Mouse (Mus musculus) lung, postnatal 0 days (tissue): ENCODE data around the gene Ephb2. TPM values are rescaled to one million over a fixed set of nuclear protein-coding genes. Genes with fewer than 3 reads are reported as not detected.

Experiments used
- ATAC-seq: fragments of 200-750 bp; cut with Nextera tagmentation; 2 replicates; pipeline ENCODE4 v1.8.0; 2017; ENCODE audit warnings: moderate library complexity
- DNase-seq: peaks from one replicate; pipeline ENCODE4 v3.0.0-alpha.2; 2016; ENCODE audit warnings: low spot score
- H3K27ac ChIP-seq: fragments of 300-500 bp; sonication (generic); 2 replicates; pipeline ENCODE4 v1.5.1; 2014; ENCODE audit warnings: antibody characterized with exemption, mild to moderate bottlenecking, low read length, mixed read lengths
- H3K27me3 ChIP-seq: fragments of 300-500 bp; sonication (generic); replicated peaks from 2 replicates; pipeline ENCODE4 v1.6.1; 2014; ENCODE audit warnings: low read length, mixed read lengths; ENCODE audit not compliant: insufficient read depth
- H3K36me3 ChIP-seq: fragments of 300-500 bp; sonication (generic); 2 replicates; pipeline ENCODE4 v1.6.1; 2014; ENCODE audit warnings: low read length, mixed read lengths; ENCODE audit not compliant: insufficient read depth
- H3K4me1 ChIP-seq: fragments of 300-500 bp; sonication (generic); 2 replicates; pipeline ENCODE4 v1.6.1; 2014; ENCODE audit warnings: antibody characterized with exemption, low read depth, low read length, mixed read lengths; ENCODE audit not compliant: insufficient read depth
- H3K4me2 ChIP-seq: fragments of 300-500 bp; sonication (generic); replicated peaks from 2 replicates; pipeline ENCODE4 v1.6.1; 2014; ENCODE audit warnings: low read depth, mild to moderate bottlenecking, low read length, moderate library complexity, mixed read lengths
- H3K4me3 ChIP-seq: fragments of 300-500 bp; sonication (generic); 2 replicates; pipeline ENCODE4 v1.5.1; 2014; ENCODE audit warnings: low read depth, low read length
- H3K9ac ChIP-seq: fragments of 300-500 bp; sonication (generic); replicated peaks from 2 replicates; pipeline ENCODE4 v1.6.1; 2014; ENCODE audit warnings: low read depth, mild to moderate bottlenecking
- H3K9me3 ChIP-seq: fragments of 300-500 bp; sonication (generic); 2 replicates; pipeline ENCODE4 v1.6.1; 2016; ENCODE audit warnings: low read length, mixed read lengths
- CTCF ChIP-seq: IDR thresholded peaks from 2 replicates; pipeline ENCODE4 v1.5.1; 2016; ENCODE audit warnings: antibody characterized with exemption, mild to moderate bottlenecking
- EP300 ChIP-seq: IDR thresholded peaks from 2 replicates; pipeline ENCODE4 v1.6.1; 2016; ENCODE audit warnings: antibody characterized with exemption, mild to moderate bottlenecking, control low read depth
- WGBS: fragments of 180-500 bp; shearing (Covaris S2); extraction: QIAGEN DNeasy Blood & Tissue Kit; methylation state at CpG from one replicate; pipeline ENCODE4 v1.1.7; 2014; 5-methylcytosine and 5-hydroxymethylcytosine counted together
- polyA plus RNA-seq: library from polyadenylated mRNA; unstranded; fragments of >200 nt; fragmentation: Nextera tagmentation; extraction: Ambion mirVana; gene quantifications from 2 replicates; pipeline ENCODE4 v1.2.1, GENCODE M21; 2015

Ephb2 gene
- polyA plus RNA-seq, 1 experiment from 2014 or later = 0.63 TPM

DNA sequence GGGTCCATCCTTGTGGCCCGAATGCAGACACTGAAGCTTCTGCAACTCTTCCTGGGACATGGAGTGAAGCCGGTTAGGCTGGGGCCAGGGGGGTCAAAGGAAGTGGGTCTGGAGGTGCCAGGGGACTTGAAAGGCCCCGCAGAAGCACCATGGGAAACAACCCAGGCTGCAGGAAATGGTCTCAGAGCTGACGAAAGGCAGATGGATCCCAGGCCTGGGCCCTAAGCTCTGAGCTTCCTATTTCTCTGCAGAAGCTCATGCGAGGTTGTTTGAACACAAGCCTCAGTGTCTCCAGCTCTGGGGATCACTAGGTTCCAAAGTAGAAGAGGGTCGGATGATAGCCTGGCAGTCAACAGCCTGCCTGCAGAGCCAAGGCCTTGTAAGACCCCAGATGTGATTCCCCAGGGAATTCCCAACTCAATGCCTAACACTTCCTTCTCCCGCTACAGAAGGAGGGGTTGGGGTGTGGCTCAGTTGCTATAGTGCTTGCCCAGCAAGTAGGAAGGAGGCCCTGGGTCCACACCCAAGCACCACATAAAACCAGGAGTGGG is 86.9 kb downstream of the Ephb2 start:
- 34% methylated on average over 7 of the region's 7 CpGs for WGBS
- Histone ChIP-seq H3K4me2 (no peak overlapping the region), H3K27ac (no peak overlapping the region), H3K9me3 (no peaks in the 10 kb centered on the region), H3K9ac (no peak overlapping the region), H3K27me3 (no peaks in the 10 kb centered on the region), H3K4me1 (no peaks in the 10 kb centered on the region), H3K4me3 (no peak overlapping the region), H3K36me3 (no peaks in the 10 kb centered on the region)
- no peak for DNase-seq
- no peak for ATAC-seq
- TF ChIP-seq EP300 = no peak
- no peak for TF ChIP-seq CTCF

DNA sequence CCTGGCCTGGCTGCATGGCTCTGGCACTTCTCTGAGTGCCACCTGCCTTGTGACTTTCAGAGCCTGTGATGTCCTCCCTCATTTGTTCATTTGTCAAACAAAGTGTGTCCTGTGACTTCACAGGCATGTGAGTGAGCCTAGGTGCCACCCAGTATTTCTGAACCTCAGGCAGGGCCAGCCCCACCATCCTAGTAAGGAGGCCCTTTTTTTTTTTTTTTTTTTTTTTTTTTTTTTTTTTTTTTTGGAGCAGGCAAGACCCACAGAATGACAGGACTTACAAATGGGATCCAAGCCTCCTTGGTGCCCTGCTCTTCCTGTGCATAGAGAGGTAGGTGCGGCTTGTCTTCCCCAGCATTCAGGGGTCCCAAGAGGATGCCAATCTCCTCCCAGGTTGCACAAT is 89.3 kb downstream of the Ephb2 start:
- Histone ChIP-seq H3K36me3 (no peaks in the 10 kb centered on the region), H3K4me1 (no peaks in the 10 kb centered on the region), H3K4me2 (no peak overlapping the region), H3K4me3 (no peak overlapping the region), H3K27ac (no peak overlapping the region), H3K27me3 (no peaks in the 10 kb centered on the region), H3K9me3 (no peaks in the 10 kb centered on the region), H3K9ac (no peak overlapping the region)
- ATAC-seq (no peak), DNase-seq (no peak)
- TF ChIP-seq CTCF (no peak), EP300 (no peak)
- 86% methylated on average over 1 of the region's 1 CpGs for WGBS

DNA sequence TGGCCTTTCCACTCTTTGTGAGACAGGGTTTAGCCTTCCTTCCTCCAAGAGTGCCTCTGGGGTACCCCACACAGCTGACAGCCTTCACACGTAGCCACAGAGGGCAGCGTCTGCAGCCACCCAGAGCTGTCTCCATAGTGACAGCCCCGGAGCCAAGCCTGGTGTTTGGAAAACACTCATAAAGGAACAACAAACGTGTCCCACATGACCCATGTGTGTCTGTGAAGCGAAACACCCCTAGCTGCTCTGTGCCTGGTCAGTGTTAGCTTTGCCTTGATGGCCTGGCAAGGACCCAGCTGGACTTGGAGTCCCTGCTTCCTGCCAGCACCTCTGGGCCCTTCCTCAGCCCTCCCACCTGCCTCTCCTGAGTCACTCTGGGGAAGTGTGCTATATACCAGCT is 93.1 kb downstream of the Ephb2 start:
- no peaks in the 10 kb centered on the region for H3K36me3 ChIP-seq
- DNase-seq = peak; percentile 84
- WGBS = 7% methylated on average over 5 of the region's 5 CpGs
- H3K4me3 ChIP-seq = no peak overlapping the region
- no peaks in the 10 kb centered on the region for H3K27me3 ChIP-seq
- no peaks in the 10 kb centered on the region for H3K4me1 ChIP-seq
- H3K9ac ChIP-seq = no peak overlapping the region
- ATAC-seq = peak; percentile 84
- no peak overlapping the region for H3K4me2 ChIP-seq
- no peak for TF ChIP-seq EP300
- TF ChIP-seq CTCF = no peak
- H3K9me3 ChIP-seq = no peaks in the 10 kb centered on the region
- H3K27ac ChIP-seq = no peak overlapping the region

DNA sequence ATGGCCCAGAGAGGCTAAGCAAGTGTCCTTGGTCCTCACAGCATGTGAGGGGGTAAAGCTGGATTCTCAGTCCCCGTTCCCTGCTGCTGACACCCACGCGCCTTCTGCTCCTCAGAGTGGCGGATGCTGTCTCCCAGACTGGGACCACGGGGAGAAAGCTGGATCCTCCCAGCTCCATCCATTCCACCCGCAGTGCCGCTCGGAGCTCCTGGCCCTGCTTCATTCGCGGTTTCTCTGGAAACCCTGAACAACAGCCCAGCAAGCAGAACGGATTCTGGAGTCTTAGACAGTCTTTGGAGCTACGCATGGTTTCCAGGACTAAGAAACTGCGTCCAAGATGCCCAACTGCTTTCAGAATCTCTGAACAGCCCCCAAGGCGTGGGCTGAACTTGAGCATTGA is 93.9 kb downstream of the Ephb2 start:
- DNase-seq = no peak
- H3K27ac ChIP-seq = no peak overlapping the region

DNA sequence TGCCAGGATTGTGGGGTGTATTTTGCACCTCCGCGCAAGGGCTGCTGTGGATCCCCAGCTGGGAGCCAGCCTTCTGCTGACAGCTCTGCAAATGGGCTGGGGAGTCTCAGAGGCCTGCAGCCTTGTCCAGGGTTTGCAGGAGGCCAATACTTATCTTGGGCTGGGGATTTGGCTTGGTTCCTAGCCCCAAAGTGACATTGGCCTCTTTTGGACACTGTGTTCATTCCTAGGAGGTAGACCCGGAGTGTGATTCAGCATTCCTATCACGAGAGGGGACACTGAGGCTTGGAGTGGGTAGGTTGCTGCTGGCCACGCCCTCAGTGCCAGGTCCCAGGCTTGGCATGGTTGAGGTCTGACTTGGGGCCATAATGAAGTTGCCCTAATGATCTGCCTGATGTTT is 94.8 kb downstream of the Ephb2 start:
- DNase-seq = no peak
- no peak overlapping the region for H3K4me3 ChIP-seq
- TF ChIP-seq CTCF (no peak), EP300 (no peak)
- H3K27ac ChIP-seq = no peak overlapping the region
- no peak overlapping the region for H3K4me2 ChIP-seq
- ATAC-seq = no peak
- 76% methylated on average over 5 of the region's 5 CpGs for WGBS
- H3K9ac ChIP-seq = no peak overlapping the region
- no peaks in the 10 kb centered on the region for H3K36me3 ChIP-seq
- H3K4me1 ChIP-seq = no peaks in the 10 kb centered on the region
- H3K9me3 ChIP-seq = no peaks in the 10 kb centered on the region
- no peaks in the 10 kb centered on the region for H3K27me3 ChIP-seq

More for the DNA sequence above, 93.9 kb downstream of the Ephb2 start:
- no peak overlapping the region for H3K4me3 ChIP-seq
- no peak for ATAC-seq
- no peaks in the 10 kb centered on the region for H3K4me1 ChIP-seq
- 64% methylated on average over 14 of the region's 14 CpGs for WGBS
- H3K36me3 ChIP-seq = no peaks in the 10 kb centered on the region
- H3K9me3 ChIP-seq = no peaks in the 10 kb centered on the region
- TF ChIP-seq EP300 (no peak), CTCF (no peak)
- H3K27me3 ChIP-seq = no peaks in the 10 kb centered on the region
- H3K9ac ChIP-seq = no peak overlapping the region
- H3K4me2 ChIP-seq = no peak overlapping the region

DNA sequence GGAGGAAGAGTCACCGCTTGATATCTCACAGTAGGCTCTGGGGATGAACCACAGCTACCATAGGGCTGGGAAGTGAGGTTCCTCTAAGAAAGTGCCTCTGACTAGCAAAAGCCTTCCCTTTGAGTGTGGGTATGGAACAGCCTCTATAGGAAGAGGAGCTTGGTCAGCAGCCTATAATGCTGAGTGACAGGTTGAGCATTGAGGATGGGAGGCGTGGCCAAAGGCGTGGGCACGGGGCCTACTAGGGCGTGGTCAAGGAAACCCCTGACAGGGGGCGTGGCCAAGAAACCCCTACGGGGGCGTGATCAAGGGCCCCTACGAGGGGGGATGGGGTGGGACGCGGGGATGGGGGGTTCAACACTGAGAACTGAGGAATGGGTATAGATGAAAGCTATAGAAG is 96.6 kb downstream of the Ephb2 start:
- no peak overlapping the region for H3K4me3 ChIP-seq
- no peak overlapping the region for H3K27ac ChIP-seq
- 32% methylated on average over 11 of the region's 11 CpGs for WGBS
- DNase-seq (no peak), ATAC-seq (no peak)
- H3K36me3 ChIP-seq = no peaks in the 10 kb centered on the region
- no peak for TF ChIP-seq EP300
- H3K9me3 ChIP-seq = no peaks in the 10 kb centered on the region
- no peak overlapping the region for H3K9ac ChIP-seq
- H3K4me2 ChIP-seq = no peak overlapping the region
- H3K4me1 ChIP-seq = no peaks in the 10 kb centered on the region
- no peaks in the 10 kb centered on the region for H3K27me3 ChIP-seq

DNA sequence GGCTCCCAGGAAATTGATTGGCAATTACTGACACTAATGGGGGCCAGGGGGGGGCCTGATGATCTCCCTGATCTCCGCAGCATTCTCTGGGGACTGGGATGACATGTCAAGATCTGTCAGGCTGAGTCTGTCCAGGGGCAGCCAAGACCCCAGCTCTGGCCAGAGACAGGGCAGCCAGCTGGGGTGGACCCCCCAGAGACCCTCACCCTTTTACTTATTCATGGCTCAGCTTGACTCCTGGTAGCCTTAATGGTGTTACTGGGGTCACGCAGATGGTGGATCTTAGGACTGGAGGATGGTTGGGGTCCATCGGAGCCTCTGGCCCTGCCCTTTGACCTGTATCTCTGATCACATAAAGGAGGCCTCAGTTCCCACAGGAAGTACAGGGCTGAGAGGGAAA is 97.5 kb downstream of the Ephb2 start:
- DNase-seq (no peak), ATAC-seq (no peak)
- WGBS = 72% methylated on average over 3 of the region's 3 CpGs
- H3K27me3 ChIP-seq = no peaks in the 10 kb centered on the region
- no peaks in the 10 kb centered on the region for H3K36me3 ChIP-seq
- H3K4me3 ChIP-seq = no peak overlapping the region
- H3K27ac ChIP-seq = no peak overlapping the region
- H3K9me3 ChIP-seq = no peaks in the 10 kb centered on the region
- H3K4me1 ChIP-seq = no peaks in the 10 kb centered on the region
- no peak overlapping the region for H3K4me2 ChIP-seq
- no peak overlapping the region for H3K9ac ChIP-seq
- TF ChIP-seq CTCF (no peak), EP300 (no peak)
